ENCODE assay signal across 8 mouse cellular contexts in genomic region chr14:76764390-76764796, GRCm38 (mm10).
DNase-seq lines count a peak whose midpoint lies in the region; ATAC-seq lines count a peak whose summit lies in the region.

No protein-coding gene starts in this region.

- WGBS in embryonic facial prominence, embryonic 12.5 days, result 13% methylated on average over 7 of the region's 7 CpGs
- WGBS in limb, embryonic 15.5 days, result 18% methylated on average over 7 of the region's 7 CpGs

- H3K4me1 ChIP-seq in embryonic facial prominence, embryonic 12.5 days, result peaks cover 24% of the 10 kb centered on the region
- peaks cover 21% of the 10 kb centered on the region for H3K4me1 ChIP-seq in limb, embryonic 15.5 days

- H3K27me3 ChIP-seq in embryonic facial prominence, embryonic 12.5 days, result no peaks in the 10 kb centered on the region
- no peaks in the 10 kb centered on the region for H3K27me3 ChIP-seq in limb, embryonic 15.5 days

- DNase-seq in ovary, adult 18-20 months (ENCODE audit: low spot score), result peak; percentile 62
- DNase-seq in ovary, postnatal 10 days (ENCODE audit: low spot score), result no peak
- DNase-seq in heart, postnatal 25 days (ENCODE audit: low spot score), result peak; percentile 24
- DNase-seq in ovary, postnatal 36 days (ENCODE audit: low spot score), result peak; percentile 43
- no peak for DNase-seq in cerebellum, adult 9-10 months
- DNase-seq in c-Kit-positive CD71-positive TER-119-positive erythroid progenitor cells, embryonic 14.5 days (ENCODE audit: low spot score), result no peak

- no peak overlapping the region for H3K9ac ChIP-seq in embryonic facial prominence, embryonic 12.5 days
- no peak overlapping the region for H3K9ac ChIP-seq in limb, embryonic 15.5 days

- H3K4me3 ChIP-seq in embryonic facial prominence, embryonic 12.5 days, result no peak overlapping the region
- no peak overlapping the region for H3K4me3 ChIP-seq in limb, embryonic 15.5 days

- no peaks in the 10 kb centered on the region for H3K9me3 ChIP-seq in embryonic facial prominence, embryonic 12.5 days
- no peaks in the 10 kb centered on the region for H3K9me3 ChIP-seq in limb, embryonic 15.5 days

- H3K36me3 ChIP-seq in embryonic facial prominence, embryonic 12.5 days, result no peaks in the 10 kb centered on the region
- H3K36me3 ChIP-seq in limb, embryonic 15.5 days, result no peaks in the 10 kb centered on the region

- no peak for ATAC-seq in embryonic facial prominence, embryonic 12.5 days (ENCODE audit: insufficient number of reproducible peaks, insufficient read depth, low FRiP score, low TSS enrichment)
- no peak for ATAC-seq in limb, embryonic 15.5 days (ENCODE audit: insufficient number of reproducible peaks, low FRiP score, low TSS enrichment, low read depth)

- intact Hi-C loops in heart, postnatal 25 days (cut with DNase I), result loop anchor here (5.0 kb wide), 1 partner anchor 262 kb away; no protein-coding TSS in a partner anchor

- H3K4me2 ChIP-seq in embryonic facial prominence, embryonic 12.5 days (replicated peaks), result peak overlapping the region; percentile 0; the same call in 1 of the 2 replicates
- H3K4me2 ChIP-seq in limb, embryonic 15.5 days, result 0 out of 2 replicates have a peak overlapping the region, but pooled peaks have one; percentile 6

- peak overlapping the region; percentile 82; the same call in 1 of the 2 replicates for H3K27ac ChIP-seq in embryonic facial prominence, embryonic 12.5 days
- peak overlapping the region; percentile 67 for H3K27ac ChIP-seq in limb, embryonic 15.5 days

Comparison
In these comparisons a context has a peak if more than half of its experiments do, and no peak if none do; other contexts are left out.
1. DNase-seq: peak in ovary, adult 18-20 months (single experiment), heart, postnatal 25 days (single experiment) and ovary, postnatal 36 days (single experiment); none in ovary, postnatal 10 days (single experiment), cerebellum, adult 9-10 months (single experiment) and c-Kit-positive CD71-positive TER-119-positive erythroid progenitor cells, embryonic 14.5 days (single experiment).